Mouse (Mus musculus) T-helper 1 cell (primary cell): ENCODE data around the gene Adk.
"Not testable (repeated sequence)": the region's sequence is repeated elsewhere in the genome, so short reads cannot be mapped to it uniquely, and the experiment has no call there.

Experiments
- in situ Hi-C: fragments of 300-600 bp; cut with MboI, MseI; formaldehyde crosslinking; loops from one replicate; pipeline ENCODE4 v1.15.1; 2025; ENCODE audit warnings: high pct_unique_total_duplicates

The Adk gene

GRCm38 (mm10) chr14:21064321-21064720 lies 11.9 kb downstream of the Adk start:
- in situ Hi-C loops = no loop called here

GRCm38 (mm10) chr14:21065490-21066162 lies 13.3 kb downstream of the Adk start:
- in situ Hi-C loops = no loop called here

- in situ Hi-C loops = no loop called here
Measured at GRCm38 (mm10) chr14:21069594-21069993, 17.2 kb downstream of the Adk start.

- in situ Hi-C loops = no loop called here
Measured at GRCm38 (mm10) chr14:21073981-21074380, 21.6 kb downstream of the Adk start.

- in situ Hi-C loops = no loop called here
Measured at GRCm38 (mm10) chr14:21074398-21075320, 22.3 kb downstream of the Adk start.

- in situ Hi-C loops = no loop called here
Measured at GRCm38 (mm10) chr14:21075751-21076500, 23.6 kb downstream of the Adk start.

- in situ Hi-C loops = no loop called here
Measured at GRCm38 (mm10) chr14:21076501-21077194, 24.3 kb downstream of the Adk start.

- in situ Hi-C loops = no loop called here
Measured at GRCm38 (mm10) chr14:21077939-21078338, 25.6 kb downstream of the Adk start.

- in situ Hi-C loops = no loop called here
Measured at GRCm38 (mm10) chr14:21078511-21078910, 26.1 kb downstream of the Adk start.

- in situ Hi-C loops = no loop called here
Measured at GRCm38 (mm10) chr14:21082823-21083222, 30.4 kb downstream of the Adk start.

GRCm38 (mm10) chr14:21085666-21086065 lies 33.3 kb downstream of the Adk start:
- in situ Hi-C loops = no loop called here

- in situ Hi-C loops = no loop called here
Measured at GRCm38 (mm10) chr14:21086106-21086505, 33.7 kb downstream of the Adk start.

GRCm38 (mm10) chr14:21086827-21087351 lies 34.5 kb downstream of the Adk start:
- in situ Hi-C loops = no loop called here

- in situ Hi-C loops = no loop called here
Measured at GRCm38 (mm10) chr14:21087390-21088060, 35.2 kb downstream of the Adk start.

GRCm38 (mm10) chr14:21088731-21089130 lies 36.4 kb downstream of the Adk start:
- in situ Hi-C loops = no loop called here

GRCm38 (mm10) chr14:21090400-21090799 lies 38.0 kb downstream of the Adk start:
- in situ Hi-C loops = no loop called here

GRCm38 (mm10) chr14:21090930-21091486 lies 38.6 kb downstream of the Adk start:
- in situ Hi-C loops = no loop called here

GRCm38 (mm10) chr14:21094161-21094560 lies 41.8 kb downstream of the Adk start:
- in situ Hi-C loops = not testable (repeated sequence)

GRCm38 (mm10) chr14:21096279-21096678 lies 43.9 kb downstream of the Adk start:
- in situ Hi-C loops = no loop called here

GRCm38 (mm10) chr14:21096689-21097088 lies 44.3 kb downstream of the Adk start:
- in situ Hi-C loops = no loop called here
